In the genomic region with DNA sequence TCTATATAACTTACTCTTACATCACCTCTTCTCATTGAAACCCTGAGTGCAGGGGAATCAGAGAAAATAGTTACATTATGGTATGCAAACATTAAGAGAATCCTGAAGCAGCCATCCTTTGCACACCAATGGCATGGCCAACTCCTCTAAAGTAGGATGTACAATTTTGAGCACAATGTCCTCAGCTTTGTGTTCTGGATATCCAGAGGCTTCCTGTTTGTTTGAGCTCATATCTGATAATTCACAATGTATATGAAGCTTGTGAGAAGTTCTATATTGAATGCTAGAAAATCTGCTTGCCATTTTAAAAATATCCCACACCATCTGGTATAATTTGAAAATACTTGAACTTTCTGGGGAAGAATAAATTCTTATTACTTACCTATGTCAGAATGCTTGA, we compare ENCODE assay signal across 16 mouse cellular contexts.
DNase-seq lines count a peak whose midpoint lies in the region.
"Had no signal": no experiment of that assay in that cellular context is flagged by ENCODE, and none has a peak within 500 bp of the region (broad histone marks: within the 10 kb centered on the region; RNA-seq: fewer than 3 reads in every experiment).

No protein-coding gene starts in this region.

- intact Hi-C loops in left cerebral cortex, postnatal 36 days (cut with DNase I) = no loop called here

- DNase-seq in left cerebral cortex, adult 11 months (ENCODE audit: low spot score) = peak; percentile 3
- no peak for DNase-seq in left cerebral cortex, postnatal 36 days (ENCODE audit: low spot score in 2 of 2)
- peak; percentile 40 for DNase-seq in brain, adult 2 months (ENCODE audit: low read depth, low spot score)
- DNase-seq in telencephalon, adult 2 months (ENCODE audit: low read depth, low spot score) = peak; percentile 48
- no peak for DNase-seq in adrenal gland, postnatal 36 days
- DNase-seq: adrenal gland, adult 2 months; adrenal gland, postnatal 10 days; adrenal gland, postnatal 25 days; cerebellum, adult 11 months; cerebellum, adult 18-20 months; cerebellum, adult 8-10 months; cerebellum, adult 9-11 months; cerebellum, postnatal 14 days; cerebellum, postnatal 36 days; embryo, embryonic 11 days; forebrain, postnatal 0 days had no signal

Comparison
In these comparisons a context has a peak if more than half of its experiments do, and no peak if none do; other contexts are left out.
1. DNase-seq: peak in left cerebral cortex, adult 11 months (single experiment), brain, adult 2 months (single experiment) and telencephalon, adult 2 months (single experiment); none in left cerebral cortex, postnatal 36 days (0 of 2) and adrenal gland, postnatal 36 days (0 of 2).